Mouse (Mus musculus) small intestine, adult 2 months (tissue): ENCODE data around the gene Vmn1r3.

Experiments
- CTCF ChIP-seq: fragments of 200-500 bp; IDR thresholded peaks from 2 replicates; pipeline ENCODE4 v1.5.1; 2012; ENCODE audit warnings: low read depth, mild to moderate bottlenecking, control low read depth, inconsistent platforms, low read length, moderate library complexity, mixed read lengths; ENCODE audit not compliant: insufficient replicate concordance, insufficient read length; ENCODE audit errors: extremely low read depth
- POLR2A ChIP-seq: fragments of 200-500 bp; IDR thresholded peaks from 2 replicates; pipeline ENCODE4 v1.6.1; 2012; ENCODE audit warnings: low read depth, mild to moderate bottlenecking, control low read depth, inconsistent platforms, low read length, moderate library complexity

GRCm38 (mm10) chr4:3226488-3226887 is 41.3 kb upstream of the Vmn1r3 start:
- no peak for TF ChIP-seq CTCF
- TF ChIP-seq POLR2A: no peak
